Mouse (Mus musculus): ENCODE results near the gene Gm27027. TPM values are rescaled to one million over a fixed set of nuclear protein-coding genes. Genes with fewer than 3 reads are reported as not detected.

The Gm27027 gene
- polyA plus RNA-seq, 1 experiment from 2014 or later = not detected

GRCm38 (mm10) chr2:93926141-93926540 lies 70.0 kb downstream of the Gm27027 start:
- Histone ChIP-seq H3K4me3 (replicated peaks) (no peak overlapping the region), H3K36me3 (no peaks in the 10 kb centered on the region), H3K9ac (replicated peaks) (no peak overlapping the region), H3K27ac (no peak overlapping the region), H3K27me3 (peaks cover 13% of the 10 kb centered on the region), H3K4me1 (replicated peaks) (no peaks in the 10 kb centered on the region), H3K9me3 (no peaks in the 10 kb centered on the region), H3K4me2 (no peak overlapping the region)
- ATAC-seq (ENCODE audit: insufficient number of reproducible peaks, insufficient read depth, low FRiP score, low TSS enrichment, low read depth) = no peak
- 94% methylated on average over 8 of the region's 8 CpGs for WGBS

DNA sequence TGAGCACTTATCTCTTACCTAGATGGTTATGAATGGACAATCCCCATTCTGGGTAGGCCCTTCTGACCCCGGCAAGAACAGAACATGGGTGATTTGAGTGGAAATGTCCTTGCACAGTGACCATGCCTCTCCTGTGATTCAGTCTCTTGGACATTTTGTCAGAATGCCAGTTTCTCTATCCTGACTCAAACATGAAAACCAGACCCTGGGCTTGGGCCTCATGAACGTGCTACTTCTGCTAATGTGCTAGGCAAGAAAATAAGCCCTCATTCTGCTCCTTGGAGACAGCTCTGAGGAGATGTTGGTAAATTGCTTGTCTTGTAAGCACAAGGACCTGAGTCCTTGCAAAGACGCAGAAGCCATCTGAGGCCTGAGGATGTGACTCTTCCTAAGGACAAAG lies 77.1 kb downstream of the Gm27027 start:
- Histone ChIP-seq H3K36me3 (no peaks in the 10 kb centered on the region), H3K9ac (replicated peaks) (no peak overlapping the region), H3K27ac (no peak overlapping the region), H3K4me2 (no peak overlapping the region), H3K9me3 (no peaks in the 10 kb centered on the region), H3K27me3 (peaks cover 8% of the 10 kb centered on the region; the same call in 1 of the 2 replicates), H3K4me3 (replicated peaks) (no peak overlapping the region), H3K4me1 (replicated peaks) (no peaks in the 10 kb centered on the region)
- no peak for ATAC-seq (ENCODE audit: insufficient number of reproducible peaks, insufficient read depth, low FRiP score, low TSS enrichment, low read depth)
- WGBS = 87% methylated on average over 3 of the region's 3 CpGs

- Histone ChIP-seq H3K4me2 (no peak overlapping the region), H3K36me3 (no peaks in the 10 kb centered on the region), H3K27ac (no peak overlapping the region), H3K27me3 (peaks cover 8% of the 10 kb centered on the region; the same call in 1 of the 2 replicates), H3K9ac (replicated peaks) (no peak overlapping the region), H3K4me3 (replicated peaks) (no peak overlapping the region), H3K9me3 (no peaks in the 10 kb centered on the region), H3K4me1 (replicated peaks) (no peaks in the 10 kb centered on the region)
- 93% methylated on average over 2 of the region's 2 CpGs for WGBS
- no peak for ATAC-seq (ENCODE audit: insufficient number of reproducible peaks, insufficient read depth, low FRiP score, low TSS enrichment, low read depth)
These were observed 82.6 kb downstream of the Gm27027 start for GRCm38 (mm10) chr2:93913552-93913951.

- no peaks in the 10 kb centered on the region for H3K9me3 ChIP-seq
- H3K4me1 ChIP-seq (replicated peaks) = peaks cover 14% of the 10 kb centered on the region
- H3K4me3 ChIP-seq (replicated peaks) = no peak overlapping the region
- H3K27ac ChIP-seq = no peak overlapping the region
- ATAC-seq (ENCODE audit: insufficient number of reproducible peaks, insufficient read depth, low FRiP score, low TSS enrichment, low read depth) = no peak
- H3K36me3 ChIP-seq = no peaks in the 10 kb centered on the region
- peaks cover 8% of the 10 kb centered on the region; the same call in 1 of the 2 replicates for H3K27me3 ChIP-seq
- 84% methylated on average over 10 of the region's 10 CpGs for WGBS
- no peak overlapping the region for H3K9ac ChIP-seq (replicated peaks)
- H3K4me2 ChIP-seq = no peak overlapping the region
These were observed 84.2 kb downstream of the Gm27027 start for GRCm38 (mm10) chr2:93911942-93912341.

DNA sequence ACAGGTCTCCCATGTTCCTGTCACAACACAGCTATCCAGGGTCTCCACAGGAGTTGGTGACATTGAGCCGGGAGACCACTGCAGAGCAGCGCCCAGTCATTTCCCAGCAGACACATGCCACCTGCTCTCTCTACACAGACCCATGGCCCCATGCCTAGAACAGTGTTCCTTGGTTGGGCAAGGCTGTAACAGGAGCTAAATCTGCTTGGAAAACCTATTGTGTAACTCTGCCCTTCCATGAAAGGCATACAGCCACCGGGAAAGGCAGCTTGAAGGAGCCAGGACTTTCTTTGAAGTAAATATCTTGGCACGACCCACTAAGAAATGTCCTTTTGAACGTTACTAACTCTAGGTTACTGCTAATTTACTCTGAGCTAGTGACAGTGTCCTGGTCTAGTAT lies 86.4 kb downstream of the Gm27027 start:
- Histone ChIP-seq H3K4me3 (replicated peaks) (no peak overlapping the region), H3K4me1 (replicated peaks) (peaks cover 14% of the 10 kb centered on the region), H3K9me3 (no peaks in the 10 kb centered on the region), H3K9ac (replicated peaks) (no peak overlapping the region), H3K27ac (no peak overlapping the region), H3K27me3 (no peaks in the 10 kb centered on the region), H3K36me3 (no peaks in the 10 kb centered on the region), H3K4me2 (no peak overlapping the region)
- no peak for ATAC-seq (ENCODE audit: insufficient number of reproducible peaks, insufficient read depth, low FRiP score, low TSS enrichment, low read depth)
- 80% methylated on average over 5 of the region's 5 CpGs for WGBS

DNA sequence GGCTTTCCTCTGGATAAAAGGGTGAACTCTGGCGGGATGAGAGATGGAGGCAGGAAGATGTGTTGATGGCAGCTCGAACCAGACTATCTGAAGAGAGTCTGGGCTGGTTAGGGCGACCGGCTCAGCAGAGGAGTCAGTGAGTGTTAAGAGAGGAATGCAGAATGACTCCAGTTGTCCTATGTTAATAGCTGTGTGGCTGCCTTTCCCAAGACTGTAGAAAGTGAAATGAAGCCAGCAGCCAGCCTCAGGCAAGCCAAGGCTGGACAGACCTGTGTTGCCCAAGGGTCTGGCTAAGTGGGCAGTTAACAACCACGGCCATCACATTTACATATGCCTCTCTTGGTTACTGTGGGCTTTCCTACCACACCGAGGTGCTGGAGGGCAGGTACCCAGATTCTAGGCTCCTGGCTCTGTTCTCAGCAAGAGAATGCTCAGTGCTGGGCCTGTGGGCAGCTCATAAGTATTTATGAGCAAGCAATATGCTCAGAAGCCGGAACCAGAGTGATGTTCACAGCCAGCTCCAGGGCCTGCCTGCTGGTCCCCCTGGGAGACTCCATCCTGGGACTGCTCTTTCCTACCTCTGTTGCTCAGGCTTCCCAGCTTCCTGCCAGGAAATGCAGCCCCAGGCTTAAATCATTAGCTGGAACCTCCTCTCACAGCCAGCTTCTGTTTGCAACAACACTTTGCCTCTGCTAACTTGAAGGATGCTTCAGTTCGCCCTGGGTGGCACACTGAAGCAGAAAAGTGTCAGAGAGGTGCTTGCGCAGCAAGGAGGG lies 88.4 kb downstream of the Gm27027 start:
- WGBS = 46% methylated on average over 9 of the region's 9 CpGs

More for the DNA sequence above, 88.4 kb downstream of the Gm27027 start:
- Histone ChIP-seq H3K27ac (no peak overlapping the region), H3K27me3 (no peaks in the 10 kb centered on the region), H3K9me3 (no peaks in the 10 kb centered on the region), H3K9ac (replicated peaks) (no peak overlapping the region), H3K4me2 (no peak overlapping the region), H3K4me1 (replicated peaks) (peaks cover 18% of the 10 kb centered on the region), H3K36me3 (no peaks in the 10 kb centered on the region), H3K4me3 (replicated peaks) (no peak overlapping the region)
- ATAC-seq (ENCODE audit: insufficient number of reproducible peaks, insufficient read depth, low FRiP score, low TSS enrichment, low read depth) = no peak

Other genes starting within 250 kb of the Gm27027 start
- gene Ext2, start 173.8 kb downstream of the Gm27027 start, polyA plus RNA-seq (2016; fragmentation: Nextera tagmentation; extraction: Ambion mirVana) = 78.9 and 87.7 TPM in 2 replicates
- 8.8 and 11.0 TPM in 2 replicates for gene Accs, start 146.4 kb downstream of the Gm27027 start, polyA plus RNA-seq (2016; fragmentation: Nextera tagmentation; extraction: Ambion mirVana)
- not detected in 2 replicates for gene Accsl, start 127.2 kb downstream of the Gm27027 start, polyA plus RNA-seq (2016; fragmentation: Nextera tagmentation; extraction: Ambion mirVana)
- gene Gm13889, start 39.2 kb downstream of the Gm27027 start, polyA plus RNA-seq (2016; fragmentation: Nextera tagmentation; extraction: Ambion mirVana) = 1.2 and 1.9 TPM in 2 replicates
- gene Alkbh3, start 14.5 kb upstream of the Gm27027 start, polyA plus RNA-seq (2016; fragmentation: Nextera tagmentation; extraction: Ambion mirVana) = 62.4 and 67.8 TPM in 2 replicates
- gene Hsd17b12, start 161.6 kb upstream of the Gm27027 start, polyA plus RNA-seq (2016; fragmentation: Nextera tagmentation; extraction: Ambion mirVana) = 96.7 and 98.2 TPM in 2 replicates

Data from limb, embryonic 12.5 days (tissue).